Mouse (Mus musculus) neural tube, embryonic 12.5 days (tissue): ENCODE results near the gene Atp8a1. TPM values are rescaled to one million over a fixed set of nuclear protein-coding genes. Genes with fewer than 3 reads are reported as not detected.

Experiments used
- ATAC-seq: fragments of 200-750 bp; cut with Nextera tagmentation; 2 replicates; pipeline ENCODE4 v1.8.0; 2017; ENCODE audit warnings: low read depth, mild to moderate bottlenecking, moderate TSS enrichment, moderate library complexity; ENCODE audit not compliant: low FRiP score
- H3K27ac ChIP-seq: fragments of 300-500 bp; sonication (generic); 2 replicates; pipeline ENCODE4 v1.5.1; 2016
- H3K27me3 ChIP-seq: fragments of 300-500 bp; sonication (generic); replicated peaks from 2 replicates; pipeline ENCODE4 v1.6.1; 2016; ENCODE audit warnings: mild to moderate bottlenecking
- H3K36me3 ChIP-seq: fragments of 300-500 bp; sonication (generic); 2 replicates; pipeline ENCODE4 v1.6.1; 2016; ENCODE audit warnings: mild to moderate bottlenecking
- H3K4me1 ChIP-seq: fragments of 300-500 bp; sonication (generic); 2 replicates; pipeline ENCODE4 v1.6.1; 2016
- H3K4me2 ChIP-seq: fragments of 300-500 bp; sonication (generic); replicated peaks from 2 replicates; pipeline ENCODE4 v1.6.1; 2016; ENCODE audit warnings: mild to moderate bottlenecking
- H3K4me3 ChIP-seq: fragments of 300-500 bp; sonication (generic); 2 replicates; pipeline ENCODE4 v1.5.1; 2016
- H3K9ac ChIP-seq: fragments of 300-500 bp; sonication (generic); 2 replicates; pipeline ENCODE4 v1.6.1; 2016; ENCODE audit warnings: mild to moderate bottlenecking
- H3K9me3 ChIP-seq: fragments of 300-500 bp; sonication (generic); 2 replicates; pipeline ENCODE4 v1.6.1; 2016; ENCODE audit warnings: mild to moderate bottlenecking
- WGBS: fragments of 180-500 bp; shearing (Covaris S2); methylation state at CpG from one replicate; pipeline ENCODE4 v1.1.7; 2016; 5-methylcytosine and 5-hydroxymethylcytosine counted together
- polyA plus RNA-seq: library from polyadenylated mRNA; unstranded; fragments of >200 nt; fragmentation: Nextera tagmentation; extraction: Ambion mirVana; gene quantifications from 2 replicates; pipeline ENCODE4 v1.2.1, GENCODE M21; 2016

The Atp8a1 gene
- polyA plus RNA-seq, 1 experiment from 2014 or later = 34.7 TPM

- H3K36me3 ChIP-seq = no peaks in the 10 kb centered on the region
- no peak overlapping the region for H3K9ac ChIP-seq
- H3K27me3 ChIP-seq = no peaks in the 10 kb centered on the region
- no peak overlapping the region for H3K27ac ChIP-seq
- peaks cover 27% of the 10 kb centered on the region for H3K4me1 ChIP-seq
- no peak for ATAC-seq
- H3K4me3 ChIP-seq = no peak overlapping the region
- 53% methylated on average over 12 of the region's 12 CpGs for WGBS
- H3K9me3 ChIP-seq = no peaks in the 10 kb centered on the region
- peak overlapping the region; percentile 72 for H3K4me2 ChIP-seq
Measured at GRCm38 (mm10) chr5:67848511-67849014, 1.3 kb upstream of the Atp8a1 start.

GRCm38 (mm10) chr5:67846361-67847224 is 641 bp downstream of the Atp8a1 start:
- H3K27ac ChIP-seq = peak overlapping the region; percentile 70
- H3K9ac ChIP-seq = peak overlapping the region; percentile 85
- no peaks in the 10 kb centered on the region for H3K9me3 ChIP-seq
- peaks cover 44% of the 10 kb centered on the region for H3K4me1 ChIP-seq
- peak; percentile 62 for ATAC-seq
- no peaks in the 10 kb centered on the region for H3K36me3 ChIP-seq
- H3K27me3 ChIP-seq = no peaks in the 10 kb centered on the region
- H3K4me2 ChIP-seq = peak overlapping the region; percentile 72
- under 1% methylated on average over 39 of the region's 39 CpGs for WGBS
- H3K4me3 ChIP-seq = peak overlapping the region; percentile 87

GRCm38 (mm10) chr5:67845190-67845691 is 2.0 kb downstream of the Atp8a1 start:
- Histone ChIP-seq H3K27me3 (no peaks in the 10 kb centered on the region), H3K4me1 (peaks cover 51% of the 10 kb centered on the region), H3K36me3 (no peaks in the 10 kb centered on the region), H3K4me3 (peak overlapping the region; percentile 31), H3K27ac (no peak overlapping the region), H3K9me3 (no peaks in the 10 kb centered on the region), H3K9ac (0 out of 2 replicates have a peak overlapping the region, but pooled peaks have one; percentile 23), H3K4me2 (peak overlapping the region; percentile 72)
- 19% methylated on average over 8 of the region's 8 CpGs for WGBS
- no peak for ATAC-seq

GRCm38 (mm10) chr5:67844070-67844469 is 3.2 kb downstream of the Atp8a1 start:
- Histone ChIP-seq H3K4me1 (peaks cover 51% of the 10 kb centered on the region), H3K4me2 (no peak overlapping the region), H3K9ac (no peak overlapping the region), H3K27ac (no peak overlapping the region), H3K9me3 (no peaks in the 10 kb centered on the region), H3K27me3 (no peaks in the 10 kb centered on the region), H3K36me3 (no peaks in the 10 kb centered on the region), H3K4me3 (no peak overlapping the region)
- 78% methylated on average over 4 of the region's 4 CpGs for WGBS
- ATAC-seq = no peak

- no peaks in the 10 kb centered on the region for H3K36me3 ChIP-seq
- peak overlapping the region; percentile 43; the same call in 1 of the 2 replicates for H3K27ac ChIP-seq
- H3K4me3 ChIP-seq = no peak overlapping the region
- H3K27me3 ChIP-seq = no peaks in the 10 kb centered on the region
- H3K9ac ChIP-seq = no peak overlapping the region
- H3K4me2 ChIP-seq = peak overlapping the region; percentile 22; the same call in 1 of the 2 replicates
- no peaks in the 10 kb centered on the region for H3K9me3 ChIP-seq
- ATAC-seq = peak; percentile 65
- WGBS = 5% methylated on average over 6 of the region's 6 CpGs
- peaks cover 51% of the 10 kb centered on the region for H3K4me1 ChIP-seq
Measured at GRCm38 (mm10) chr5:67842306-67842705, 4.9 kb downstream of the Atp8a1 start.

GRCm38 (mm10) chr5:67833841-67834240 is 13.4 kb downstream of the Atp8a1 start:
- Histone ChIP-seq H3K9ac (no peak overlapping the region), H3K27ac (no peak overlapping the region), H3K27me3 (no peaks in the 10 kb centered on the region), H3K36me3 (no peaks in the 10 kb centered on the region; the same call in 1 of the 2 replicates), H3K4me3 (no peak overlapping the region), H3K4me1 (no peaks in the 10 kb centered on the region), H3K9me3 (no peaks in the 10 kb centered on the region), H3K4me2 (no peak overlapping the region)
- 97% methylated on average over 5 of the region's 5 CpGs for WGBS
- ATAC-seq = no peak

- H3K4me1 ChIP-seq = no peaks in the 10 kb centered on the region
- WGBS = 86% methylated on average over 10 of the region's 10 CpGs
- no peaks in the 10 kb centered on the region for H3K9me3 ChIP-seq
- H3K36me3 ChIP-seq = no peaks in the 10 kb centered on the region
- no peak overlapping the region for H3K4me2 ChIP-seq
- H3K9ac ChIP-seq = no peak overlapping the region
- H3K27me3 ChIP-seq = no peaks in the 10 kb centered on the region
- no peak for ATAC-seq
- H3K27ac ChIP-seq = no peak overlapping the region
- H3K4me3 ChIP-seq = no peak overlapping the region
Measured at GRCm38 (mm10) chr5:67831293-67832147, 15.7 kb downstream of the Atp8a1 start.

- H3K27me3 ChIP-seq = no peaks in the 10 kb centered on the region
- no peak overlapping the region for H3K9ac ChIP-seq
- H3K4me2 ChIP-seq = no peak overlapping the region
- no peaks in the 10 kb centered on the region for H3K36me3 ChIP-seq
- ATAC-seq = no peak
- H3K27ac ChIP-seq = no peak overlapping the region
- H3K4me1 ChIP-seq = peaks cover 5% of the 10 kb centered on the region; the same call in 1 of the 2 replicates
- no peak overlapping the region for H3K4me3 ChIP-seq
- WGBS = 93% methylated on average over 3 of the region's 3 CpGs
- no peaks in the 10 kb centered on the region for H3K9me3 ChIP-seq
Measured at GRCm38 (mm10) chr5:67828356-67828755, 18.9 kb downstream of the Atp8a1 start.

- WGBS = 95% methylated on average over 3 of the region's 3 CpGs
- Histone ChIP-seq H3K4me1 (peaks cover 8% of the 10 kb centered on the region; the same call in 1 of the 2 replicates), H3K27me3 (no peaks in the 10 kb centered on the region), H3K27ac (no peak overlapping the region), H3K9me3 (no peaks in the 10 kb centered on the region), H3K4me2 (no peak overlapping the region), H3K36me3 (no peaks in the 10 kb centered on the region), H3K9ac (no peak overlapping the region), H3K4me3 (no peak overlapping the region)
- ATAC-seq = no peak
Measured at GRCm38 (mm10) chr5:67826935-67827334, 20.3 kb downstream of the Atp8a1 start.

- Histone ChIP-seq H3K4me1 (peaks cover 9% of the 10 kb centered on the region; the same call in 1 of the 2 replicates), H3K4me3 (no peak overlapping the region), H3K9me3 (no peaks in the 10 kb centered on the region), H3K9ac (no peak overlapping the region), H3K27ac (no peak overlapping the region), H3K4me2 (no peak overlapping the region), H3K27me3 (no peaks in the 10 kb centered on the region), H3K36me3 (no peaks in the 10 kb centered on the region)
- ATAC-seq = no peak
- WGBS = 91% methylated on average over 9 of the region's 9 CpGs
Measured at GRCm38 (mm10) chr5:67826278-67826677, 21.0 kb downstream of the Atp8a1 start.

- no peaks in the 10 kb centered on the region for H3K9me3 ChIP-seq
- ATAC-seq = no peak
- H3K9ac ChIP-seq = no peak overlapping the region
- no peaks in the 10 kb centered on the region for H3K27me3 ChIP-seq
- H3K27ac ChIP-seq = no peak overlapping the region
- no peak overlapping the region for H3K4me3 ChIP-seq
- peaks cover 11% of the 10 kb centered on the region; the same call in 1 of the 2 replicates for H3K4me1 ChIP-seq
- 72% methylated on average over 2 of the region's 2 CpGs for WGBS
- no peak overlapping the region for H3K4me2 ChIP-seq
- no peaks in the 10 kb centered on the region for H3K36me3 ChIP-seq
Measured at GRCm38 (mm10) chr5:67824600-67824999, 22.6 kb downstream of the Atp8a1 start.

GRCm38 (mm10) chr5:67823771-67824170 is 23.5 kb downstream of the Atp8a1 start:
- 83% methylated on average over 5 of the region's 5 CpGs for WGBS
- Histone ChIP-seq H3K27ac (no peak overlapping the region), H3K36me3 (no peaks in the 10 kb centered on the region), H3K4me1 (peaks cover 11% of the 10 kb centered on the region; the same call in 1 of the 2 replicates), H3K4me2 (no peak overlapping the region), H3K4me3 (no peak overlapping the region), H3K9me3 (no peaks in the 10 kb centered on the region), H3K27me3 (no peaks in the 10 kb centered on the region), H3K9ac (no peak overlapping the region)
- ATAC-seq = no peak
